Mouse (Mus musculus) mesoderm, embryonic 11.5 days (tissue): ENCODE measurements around the gene Hif1an.

Experiments used
- DNase-seq: peaks from one replicate; pipeline ENCODE4 v3.0.0-alpha.2; 2012; ENCODE audit warnings: low read depth, low spot score

The Hif1an gene

GRCm38 (mm10) chr19:44562652-44563206 lies at the start of gene Hif1an:
TSS of gene Hif1an (plus strand) at chr19:44562850.
- DNase-seq = peak; percentile 97

GRCm38 (mm10) chr19:44513054-44513833 lies 49.4 kb upstream of the Hif1an start:
- no peak for DNase-seq

- DNase-seq = no peak
Measured at GRCm38 (mm10) chr19:44513921-44514482, 48.6 kb upstream of the Hif1an start.

DNA sequence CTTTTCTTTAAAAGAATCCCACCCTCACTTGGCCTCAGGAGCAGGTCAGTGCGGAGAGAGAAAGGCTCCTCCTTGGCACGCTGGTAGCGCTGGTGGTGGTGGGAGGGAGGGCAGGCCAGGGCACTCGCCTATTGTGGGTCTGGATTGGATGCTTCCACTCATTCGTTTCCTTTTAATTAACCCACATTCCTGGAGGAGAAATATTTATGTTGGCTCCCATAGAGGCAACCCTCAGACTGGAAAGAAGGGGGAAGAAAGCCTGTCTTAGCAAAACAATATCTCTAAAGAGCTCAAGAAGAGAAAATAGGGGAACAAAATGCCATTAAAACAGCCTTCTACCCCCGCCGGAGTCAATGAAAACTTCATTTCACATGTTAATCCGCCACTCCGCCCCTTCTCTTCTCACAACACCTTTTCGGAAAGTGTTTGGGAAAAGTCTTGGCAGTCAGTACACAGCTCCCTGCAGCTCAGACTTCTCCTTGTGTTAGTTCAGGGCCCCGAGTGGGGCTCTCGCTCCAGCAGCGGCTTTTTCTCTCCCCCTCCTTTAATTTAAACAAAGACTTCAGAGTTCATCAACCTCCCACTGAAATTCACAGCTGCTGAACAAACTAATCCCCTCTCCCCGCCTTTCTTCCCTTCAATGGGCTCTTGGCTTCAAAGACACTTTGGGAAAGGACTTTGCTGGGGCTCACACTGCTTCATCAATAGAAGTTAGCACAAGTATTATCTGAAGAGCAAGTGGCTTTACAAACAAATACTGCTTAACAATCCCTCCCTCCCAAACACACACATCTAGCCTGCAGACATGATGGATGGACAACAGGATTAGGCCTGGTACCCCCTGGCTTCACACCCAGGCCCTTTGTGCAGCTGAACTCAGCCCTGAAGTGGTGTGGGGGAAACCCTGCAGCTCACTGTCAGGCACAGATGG lies 47.9 kb upstream of the Hif1an start:
- DNase-seq = peak; percentile 61

GRCm38 (mm10) chr19:44515769-44516168 lies 46.9 kb upstream of the Hif1an start:
- DNase-seq = no peak

GRCm38 (mm10) chr19:44517996-44518768 lies 44.5 kb upstream of the Hif1an start:
- no peak for DNase-seq

DNA sequence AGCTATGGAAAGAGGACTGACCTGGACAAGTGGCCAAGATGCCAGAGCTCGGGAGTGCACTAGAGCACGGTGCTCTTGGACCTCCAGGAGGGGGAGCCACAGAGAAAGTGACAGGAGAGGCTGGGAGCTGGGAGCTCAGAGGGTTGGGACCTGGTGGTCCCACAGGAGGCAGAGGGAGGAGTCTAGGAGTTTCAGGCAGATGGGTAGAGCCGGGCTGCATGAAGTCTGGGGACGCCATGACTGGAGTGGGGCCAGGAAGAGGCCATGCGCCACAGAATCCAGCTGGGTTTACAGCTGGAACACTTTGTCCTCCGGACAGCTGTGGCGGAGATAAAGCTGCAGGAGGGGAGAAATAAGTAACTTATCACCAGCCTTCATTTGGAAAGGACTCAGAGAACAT lies 43.5 kb upstream of the Hif1an start:
- DNase-seq = no peak

DNA sequence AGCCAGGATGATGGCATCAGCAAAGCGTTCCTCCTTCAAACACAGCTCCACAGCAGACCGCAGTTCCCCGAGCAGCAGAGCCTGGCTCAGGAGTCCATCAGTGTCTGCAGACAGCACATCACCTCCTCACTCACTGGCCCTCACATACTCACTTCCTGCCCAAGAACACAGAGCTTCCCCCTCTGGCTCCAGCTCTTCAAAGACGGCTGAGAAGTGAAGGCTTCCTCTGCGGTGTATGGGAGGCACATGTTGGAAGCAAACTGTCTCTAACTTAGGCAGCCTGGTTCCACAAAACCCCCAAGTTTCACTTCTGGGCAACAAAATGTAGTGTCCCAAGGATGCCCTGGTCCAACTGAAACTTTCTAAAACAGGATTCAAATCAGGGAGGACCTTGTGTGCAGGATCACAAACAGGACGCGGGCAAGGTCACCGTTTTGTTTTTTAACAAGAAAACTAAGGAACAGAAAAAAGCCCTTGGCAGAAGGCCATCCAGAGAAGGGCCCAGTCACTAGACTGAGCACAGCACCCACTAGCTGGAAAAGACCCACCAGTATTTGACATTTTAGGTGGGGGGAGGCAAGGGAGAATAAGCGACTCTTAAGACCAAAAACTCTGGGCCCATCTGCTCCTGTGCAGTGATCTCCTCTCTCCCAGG lies 37.0 kb upstream of the Hif1an start:
- DNase-seq = no peak

- no peak for DNase-seq
Measured at GRCm38 (mm10) chr19:44530018-44530417, 32.6 kb upstream of the Hif1an start.

DNA sequence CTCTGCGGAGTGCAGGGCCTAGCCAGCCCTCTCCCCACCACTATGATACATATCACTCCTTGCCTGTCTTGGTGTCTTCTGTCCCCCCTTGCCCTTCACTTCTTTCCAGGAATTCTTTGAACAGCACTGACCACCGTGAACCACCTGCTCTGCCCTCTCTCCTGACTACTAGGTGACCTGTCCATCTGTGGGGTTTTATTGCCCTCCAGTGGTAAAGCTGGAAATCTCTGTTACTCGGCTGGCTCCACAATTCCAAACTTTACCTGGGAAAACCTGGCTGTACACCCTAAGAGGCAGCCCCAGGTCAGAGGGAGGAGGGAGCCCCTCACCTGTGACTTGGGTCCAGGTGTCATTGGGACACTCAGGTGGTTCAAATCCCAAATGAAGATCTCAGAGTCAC lies 27.3 kb upstream of the Hif1an start:
- no peak for DNase-seq

GRCm38 (mm10) chr19:44537416-44537815 lies 25.2 kb upstream of the Hif1an start:
- DNase-seq = no peak

GRCm38 (mm10) chr19:44542694-44543178 lies 19.9 kb upstream of the Hif1an start:
- DNase-seq = no peak

- no peak for DNase-seq
Measured at GRCm38 (mm10) chr19:44544372-44544771, 18.3 kb upstream of the Hif1an start.

- peak; percentile 88 for DNase-seq
Measured at GRCm38 (mm10) chr19:44544775-44545174, 17.9 kb upstream of the Hif1an start.

DNA sequence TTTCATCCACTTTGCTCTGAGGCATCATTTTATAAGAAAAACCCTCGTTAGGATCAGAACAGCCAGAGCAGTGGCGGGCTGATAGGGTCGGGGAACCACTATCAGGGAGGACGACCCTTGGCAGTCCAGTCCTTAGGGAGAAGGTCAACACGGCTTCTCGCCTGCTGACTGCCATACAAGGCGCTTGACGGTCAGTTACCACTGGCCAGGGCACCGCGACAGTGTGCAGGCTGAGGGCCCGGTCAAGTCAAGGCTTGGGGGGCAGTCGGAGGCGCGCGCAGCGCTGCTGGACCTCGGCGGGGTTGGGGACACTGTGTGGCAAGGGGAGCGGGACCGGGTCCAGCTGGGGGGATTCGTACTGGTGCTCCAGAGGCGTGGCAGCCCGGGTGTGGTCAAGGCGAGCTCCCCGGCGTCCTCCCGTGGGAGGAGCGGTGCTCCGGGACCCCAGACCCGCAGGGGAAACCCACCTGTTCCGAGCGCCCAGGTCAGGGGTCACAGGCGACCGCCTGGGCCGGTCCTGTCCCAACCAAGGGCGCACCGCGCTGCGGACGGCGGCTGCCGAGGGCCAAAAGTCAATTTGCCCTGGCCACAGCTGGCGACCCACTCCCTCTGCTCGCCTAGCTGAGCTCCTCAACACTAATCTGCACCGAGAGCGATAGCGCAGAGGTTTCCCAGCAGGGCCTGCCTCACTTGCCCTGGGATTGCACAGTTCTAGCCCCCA lies 17.2 kb upstream of the Hif1an start, which contains the start of gene Sec31b:
TSS of gene Sec31b (minus strand) at position 544 of the 721 bp plus-strand sequence.
- DNase-seq = peak; percentile 33

DNA sequence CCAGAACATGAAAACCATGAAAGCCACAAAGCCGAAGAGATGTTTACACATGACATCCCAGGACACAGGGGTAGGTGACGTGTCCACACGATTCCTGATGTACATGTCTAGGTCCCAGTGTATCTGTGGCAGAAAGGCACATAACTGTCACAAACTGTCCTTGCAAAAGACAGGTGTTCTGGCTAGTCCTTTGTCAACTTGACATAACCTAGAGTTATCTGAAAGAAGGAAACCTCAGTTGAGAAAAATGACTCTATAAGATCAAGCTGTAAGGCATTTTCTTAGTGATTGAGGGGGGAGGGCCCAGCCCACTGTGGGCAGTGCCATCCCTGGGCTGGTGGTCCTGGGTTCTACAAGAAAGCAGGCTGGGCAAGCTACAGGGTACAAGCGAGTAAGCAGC lies 9.9 kb upstream of the Hif1an start, which contains the start of gene Gm20538:
TSS of gene Gm20538 (minus strand) at position 101 of the 400 bp plus-strand sequence.
- DNase-seq = no peak

DNA sequence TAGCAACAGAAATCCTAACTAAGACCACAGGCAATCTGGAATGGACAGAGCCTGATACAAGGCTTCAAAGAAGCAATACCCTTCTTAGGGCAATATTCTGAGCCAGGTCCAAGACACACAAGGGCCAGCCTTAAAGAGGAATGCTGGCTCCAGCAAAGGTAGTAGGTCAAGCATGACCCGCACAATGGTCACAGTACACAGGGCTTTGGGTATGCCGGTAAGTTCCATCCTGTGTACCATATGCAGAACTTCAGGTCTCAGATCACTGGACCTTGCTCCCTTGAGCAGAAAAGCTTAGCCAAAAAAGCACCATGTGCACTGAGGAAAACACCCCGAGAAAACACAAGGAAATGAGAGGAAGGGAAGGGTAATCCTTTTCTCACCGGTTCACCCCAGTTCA lies 9.4 kb upstream of the Hif1an start:
- DNase-seq = no peak

DNA sequence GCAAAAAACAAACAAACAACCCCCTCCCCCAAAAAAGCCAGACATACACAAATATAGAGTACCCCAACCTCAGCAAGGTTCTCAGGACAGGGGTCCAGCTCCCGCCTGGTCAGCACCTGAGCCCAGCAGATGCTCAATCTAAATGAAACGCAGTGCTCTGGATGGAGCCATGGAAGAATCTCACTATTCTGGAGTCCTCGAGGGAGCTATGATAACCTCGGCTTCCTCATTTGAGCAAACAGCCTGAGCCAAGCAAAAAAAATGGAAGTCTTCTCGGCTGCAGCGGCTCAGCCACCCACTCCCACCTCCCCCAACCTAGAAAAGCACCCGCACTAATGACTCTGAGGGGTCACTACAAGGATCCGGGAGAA lies 8.2 kb upstream of the Hif1an start:
- DNase-seq = no peak

- peak; percentile 95 for DNase-seq
Measured at GRCm38 (mm10) chr19:44554861-44555590, 7.6 kb upstream of the Hif1an start, which contains the start of gene Ndufb8. TSS of gene Ndufb8 (minus strand) at chr19:44555440.
